Mouse (Mus musculus) embryonic fibroblast, embryonic 13.5 days (primary cell): ENCODE data around the gene Mamdc2.

Experiments used
- CTCF ChIP-seq: IDR thresholded peaks from 2 replicates; pipeline ENCODE4 v1.5.1; 2011; ENCODE audit warnings: mild to moderate bottlenecking, control low read depth, low read length, moderate library complexity, borderline replicate concordance; ENCODE audit not compliant: insufficient read depth
- POLR2A ChIP-seq: IDR thresholded peaks from 2 replicates; pipeline ENCODE4 v1.6.1; 2011; ENCODE audit warnings: low read depth, mild to moderate bottlenecking, control low read depth, low read length, moderate library complexity

DNA sequence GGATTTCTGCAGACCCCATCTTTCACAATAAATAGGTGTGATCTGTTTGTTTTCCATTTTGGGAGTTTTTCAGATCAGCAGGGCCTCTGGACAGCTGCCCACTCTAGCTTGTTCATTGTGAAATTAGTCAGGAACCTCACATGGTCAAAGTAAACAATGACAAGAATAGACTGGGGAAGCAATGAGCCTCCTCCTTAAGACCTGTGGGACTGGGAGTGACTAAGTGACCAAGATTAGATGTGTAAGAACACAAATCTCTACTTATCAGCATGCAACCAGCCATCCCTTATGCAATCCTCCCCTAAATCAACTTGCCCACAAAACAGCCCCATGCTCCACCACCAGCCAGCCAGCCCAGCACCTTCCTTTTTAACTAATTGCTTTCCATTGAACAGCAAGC is 44.4 kb upstream of the Mamdc2 start:
- TF ChIP-seq CTCF, result no peak
- TF ChIP-seq POLR2A, result no peak
